Mouse (Mus musculus): ENCODE measurements around the gene Tax1bp1. TPM values are rescaled to one million over a fixed set of nuclear protein-coding genes. Genes with fewer than 3 reads are reported as not detected.

The Tax1bp1 gene
- polyA plus RNA-seq, 1 experiment from 2014 or later, result 88.2 TPM

Other genes starting within 250 kb of the Tax1bp1 start
- 68.3 and 68.6 TPM in 2 replicates for gene Hibadh, start 73.3 kb upstream of the Tax1bp1 start, polyA plus RNA-seq (2016; fragmentation: Nextera tagmentation; extraction: Ambion mirVana)

Data from liver, embryonic 12.5 days (tissue).